Mouse (Mus musculus) liver, embryonic 16.5 days (tissue): ENCODE data around the gene Dhtkd1. TPM values are rescaled to one million over a fixed set of nuclear protein-coding genes. Genes with fewer than 3 reads are reported as not detected.

Experiments
- ATAC-seq: fragments of 200-750 bp; cut with Nextera tagmentation; 2 replicates; pipeline ENCODE4 v1.8.0; 2017; ENCODE audit warnings: low read depth, mild to moderate bottlenecking, moderate number of reproducible peaks, moderate library complexity
- H3K27ac ChIP-seq: fragments of 300-500 bp; sonication (generic); 2 replicates; pipeline ENCODE4 v1.5.1; 2014; ENCODE audit warnings: mild to moderate bottlenecking, low read length
- H3K27me3 ChIP-seq: fragments of 300-500 bp; sonication (generic); 2 replicates; pipeline ENCODE4 v1.6.1; 2014; ENCODE audit warnings: low read depth, low read length, mixed read lengths; ENCODE audit not compliant: control insufficient read depth, insufficient read depth
- H3K36me3 ChIP-seq: fragments of 300-500 bp; sonication (generic); 2 replicates; pipeline ENCODE4 v1.6.1; 2014; ENCODE audit warnings: mild to moderate bottlenecking; ENCODE audit not compliant: control insufficient read depth, insufficient read depth
- H3K4me1 ChIP-seq: fragments of 300-500 bp; sonication (generic); 2 replicates; pipeline ENCODE4 v1.6.1; 2014; ENCODE audit warnings: low read depth, low read length, mixed read lengths; ENCODE audit not compliant: control insufficient read depth
- H3K4me2 ChIP-seq: fragments of 300-500 bp; sonication (generic); 2 replicates; pipeline ENCODE4 v1.6.1; 2014; ENCODE audit warnings: low read depth, low read length, mixed read lengths
- H3K4me3 ChIP-seq: fragments of 300-500 bp; sonication (generic); 2 replicates; pipeline ENCODE4 v1.5.1; 2014; ENCODE audit warnings: low read depth, mild to moderate bottlenecking, low read length
- H3K9ac ChIP-seq: fragments of 300-500 bp; sonication (generic); 2 replicates; pipeline ENCODE4 v1.6.1; 2014; ENCODE audit warnings: low read depth, low read length
- H3K9me3 ChIP-seq: fragments of 300-500 bp; sonication (generic); replicated peaks from 2 replicates; pipeline ENCODE4 v1.6.1; 2016; ENCODE audit warnings: low read length; ENCODE audit not compliant: control insufficient read depth
- WGBS: fragments of 180-500 bp; shearing (Covaris S2); extraction: QIAGEN DNeasy Blood & Tissue Kit; methylation state at CpG from one replicate; pipeline ENCODE4 v1.1.7; 2014; ENCODE audit not compliant: insufficient replicate concordance; 5-methylcytosine and 5-hydroxymethylcytosine counted together
- polyA plus RNA-seq: library from polyadenylated mRNA; unstranded; fragments of >200 nt; fragmentation: Nextera tagmentation; extraction: Ambion mirVana; gene quantifications from 2 replicates; pipeline ENCODE4 v1.2.1, GENCODE M21; 2015

Gene Dhtkd1
- polyA plus RNA-seq, 1 experiment from 2014 or later = 5.7 TPM

- Histone ChIP-seq H3K4me1 (peaks cover 2% of the 10 kb centered on the region; the same call in 1 of the 2 replicates), H3K9ac (no peak overlapping the region), H3K36me3 (peaks cover 27% of the 10 kb centered on the region), H3K9me3 (no peaks in the 10 kb centered on the region), H3K27me3 (no peaks in the 10 kb centered on the region), H3K4me2 (no peak overlapping the region), H3K4me3 (no peak overlapping the region), H3K27ac (no peak overlapping the region)
- peak; percentile 64 for ATAC-seq
- WGBS = 65% methylated on average over 3 of the region's 3 CpGs
These were observed 65.1 kb downstream of the Dhtkd1 start for GRCm38 (mm10) chr2:5877446-5877845.

GRCm38 (mm10) chr2:5869746-5870145, 72.8 kb downstream of the Dhtkd1 start:
- Histone ChIP-seq H3K27ac (no peak overlapping the region), H3K4me2 (no peak overlapping the region), H3K4me1 (no peaks in the 10 kb centered on the region), H3K9me3 (no peaks in the 10 kb centered on the region), H3K36me3 (peaks cover 28% of the 10 kb centered on the region), H3K27me3 (no peaks in the 10 kb centered on the region), H3K4me3 (no peak overlapping the region), H3K9ac (no peak overlapping the region)
- ATAC-seq = no peak
- 79% methylated on average over 5 of the region's 5 CpGs for WGBS

GRCm38 (mm10) chr2:5867681-5868080, 74.9 kb downstream of the Dhtkd1 start:
- Histone ChIP-seq H3K4me3 (no peak overlapping the region), H3K4me2 (no peak overlapping the region), H3K27me3 (no peaks in the 10 kb centered on the region), H3K36me3 (peaks cover 21% of the 10 kb centered on the region), H3K27ac (no peak overlapping the region), H3K9ac (no peak overlapping the region), H3K4me1 (no peaks in the 10 kb centered on the region), H3K9me3 (no peaks in the 10 kb centered on the region)
- no peak for ATAC-seq
- WGBS = 65% methylated on average over 2 of the region's 2 CpGs

- Histone ChIP-seq H3K4me2 (no peak within 1 kb of the TSS), H3K4me1 (no peaks in the 10 kb centered on the region), H3K36me3 (peaks cover 20% of the 10 kb centered on the region), H3K4me3 (no peak within 1 kb of the TSS), H3K9me3 (no peaks in the 10 kb centered on the region), H3K27me3 (no peaks in the 10 kb centered on the region), H3K27ac (no peak within 1 kb of the TSS), H3K9ac (no peak within 1 kb of the TSS)
- WGBS = 84% methylated on average over 3 of the region's 3 CpGs
- ATAC-seq = no peak
These were observed 79.8 kb downstream of the Dhtkd1 start, which contains the start of gene Gm13199 for GRCm38 (mm10) chr2:5862834-5863233. Gm13199 (minus strand) TSS chr2:5862934.

- 62% methylated on average over 5 of the region's 5 CpGs for WGBS
- no peak for ATAC-seq
- Histone ChIP-seq H3K27ac (no peak overlapping the region), H3K4me1 (peaks cover 2% of the 10 kb centered on the region), H3K27me3 (no peaks in the 10 kb centered on the region), H3K9ac (no peak overlapping the region), H3K4me2 (no peak overlapping the region), H3K36me3 (peaks cover 4% of the 10 kb centered on the region), H3K4me3 (no peak overlapping the region), H3K9me3 (no peaks in the 10 kb centered on the region)
These were observed 90.7 kb downstream of the Dhtkd1 start for GRCm38 (mm10) chr2:5851866-5852265.

- WGBS = 76% methylated on average over 9 of the region's 9 CpGs
- Histone ChIP-seq H3K9me3 (no peaks in the 10 kb centered on the region), H3K27me3 (no peaks in the 10 kb centered on the region), H3K36me3 (peaks cover 3% of the 10 kb centered on the region; the same call in 1 of the 2 replicates), H3K4me2 (no peak overlapping the region), H3K9ac (no peak overlapping the region), H3K4me3 (no peak overlapping the region), H3K27ac (no peak overlapping the region), H3K4me1 (peaks cover 7% of the 10 kb centered on the region)
- ATAC-seq = no peak
These were observed 91.5 kb downstream of the Dhtkd1 start for GRCm38 (mm10) chr2:5851116-5851515.

Other genes with a start within 250 kb of the Dhtkd1 start
- gene Camk1d, start 228.3 kb downstream of the Dhtkd1 start, polyA plus RNA-seq = 0.99 and 1.3 TPM in 2 replicates
- gene Nudt5, start 97.8 kb downstream of the Dhtkd1 start, polyA plus RNA-seq = 38.7 and 44.9 TPM in 2 replicates
- 116 and 134 TPM in 2 replicates for gene Cdc123, start 97.6 kb downstream of the Dhtkd1 start, polyA plus RNA-seq
- 0.17 and 0.47 TPM in 2 replicates for gene Gm13199, start 79.9 kb downstream of the Dhtkd1 start, polyA plus RNA-seq
- gene Sec61a2, start 47.4 kb downstream of the Dhtkd1 start, polyA plus RNA-seq = 14.2 and 15.1 TPM in 2 replicates
- 3.9 and 4.1 TPM in 2 replicates for gene Upf2, start 8.7 kb upstream of the Dhtkd1 start, polyA plus RNA-seq
- gene Proser2, start 187.4 kb upstream of the Dhtkd1 start, polyA plus RNA-seq = 7.1 and 10.2 TPM in 2 replicates